Mouse (Mus musculus) R1 (cell line): Measurements from ENCODE around the gene Usp7.
A peak's percentile ranks its signal among the peaks of the same experiment; 100 is the strongest.
"Not testable (repeated sequence)": the region's sequence is repeated elsewhere in the genome, so short reads cannot be mapped to it uniquely, and the experiment has no call there.

ENCODE experiments used
- DNase-seq: peaks from one replicate; pipeline ENCODE4 v3.0.0-alpha.2; 2018; ENCODE audit warnings: low read depth, low spot score

Usp7 gene

DNA sequence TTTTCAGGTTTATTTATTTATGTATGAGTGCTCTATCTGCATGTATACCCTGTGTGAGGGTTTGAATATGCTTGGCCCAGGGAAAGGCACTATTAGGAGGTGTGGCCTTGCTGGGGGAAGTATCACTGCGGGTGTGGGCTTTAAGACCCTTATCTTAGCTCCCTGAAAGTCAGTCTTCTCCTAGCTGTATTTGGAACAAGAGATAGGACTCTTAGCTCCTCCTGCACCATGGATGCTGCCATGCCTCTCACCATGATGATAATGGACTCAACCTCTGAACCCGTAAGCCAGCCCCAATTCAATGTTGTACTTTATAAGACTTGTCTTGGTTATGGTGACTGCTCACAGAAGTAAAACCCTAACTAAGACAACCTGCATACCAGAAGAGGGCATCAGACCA lies 39.8 kb downstream of the Usp7 start:
- no peak for DNase-seq

DNA sequence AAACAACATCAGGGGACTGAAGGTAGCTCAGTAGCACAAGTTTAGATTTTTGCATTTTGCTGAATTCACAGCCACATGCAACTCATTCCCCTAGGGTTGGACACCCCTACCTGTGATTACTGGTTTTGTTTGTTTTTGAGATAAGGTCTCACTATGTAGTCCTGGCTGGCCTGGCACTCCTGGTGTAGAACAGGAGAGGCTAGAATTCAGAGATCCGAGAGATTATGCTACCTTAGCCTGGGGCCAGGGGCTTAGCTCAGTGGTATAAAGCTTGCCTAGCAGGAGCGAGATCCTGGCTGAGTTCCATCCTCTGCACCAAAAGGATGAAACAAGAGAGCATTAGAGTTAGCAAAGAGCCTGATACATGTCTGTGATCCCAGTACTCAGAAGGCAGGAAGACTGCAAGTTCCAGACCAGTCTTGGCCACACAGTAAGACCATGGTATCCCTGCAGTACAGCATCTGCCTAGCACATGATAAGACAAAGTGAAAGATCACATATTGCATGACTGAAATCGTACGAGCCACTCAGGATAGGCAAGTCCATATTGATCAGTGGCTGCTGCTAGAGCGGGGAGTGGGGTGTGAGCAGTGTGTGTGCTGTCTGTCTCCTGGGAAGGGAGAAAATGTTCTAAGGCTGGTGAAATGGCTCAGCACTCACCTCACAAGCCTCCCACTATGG lies 40.4 kb downstream of the Usp7 start:
- DNase-seq, result no peak

DNA sequence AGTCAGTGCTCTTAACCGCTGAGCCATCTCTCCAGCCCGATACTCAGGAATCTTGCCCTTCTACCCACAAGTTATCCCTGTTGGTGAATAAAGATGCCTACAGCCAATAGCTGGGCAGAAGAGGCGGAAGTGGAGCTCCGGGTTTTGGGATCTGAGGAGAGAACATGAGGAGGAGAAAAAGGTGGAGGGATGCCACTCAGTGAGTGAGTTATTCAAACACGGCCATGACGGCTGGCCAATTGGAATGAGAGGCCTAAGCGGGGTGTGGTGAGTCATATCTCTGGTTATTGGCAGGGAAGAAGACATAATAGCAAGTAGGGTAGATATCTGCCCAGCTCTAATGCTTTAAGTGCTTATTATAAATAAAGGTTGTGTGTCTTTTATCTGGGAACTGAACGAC lies 43.2 kb downstream of the Usp7 start:
- peak; percentile 43 for DNase-seq

DNA sequence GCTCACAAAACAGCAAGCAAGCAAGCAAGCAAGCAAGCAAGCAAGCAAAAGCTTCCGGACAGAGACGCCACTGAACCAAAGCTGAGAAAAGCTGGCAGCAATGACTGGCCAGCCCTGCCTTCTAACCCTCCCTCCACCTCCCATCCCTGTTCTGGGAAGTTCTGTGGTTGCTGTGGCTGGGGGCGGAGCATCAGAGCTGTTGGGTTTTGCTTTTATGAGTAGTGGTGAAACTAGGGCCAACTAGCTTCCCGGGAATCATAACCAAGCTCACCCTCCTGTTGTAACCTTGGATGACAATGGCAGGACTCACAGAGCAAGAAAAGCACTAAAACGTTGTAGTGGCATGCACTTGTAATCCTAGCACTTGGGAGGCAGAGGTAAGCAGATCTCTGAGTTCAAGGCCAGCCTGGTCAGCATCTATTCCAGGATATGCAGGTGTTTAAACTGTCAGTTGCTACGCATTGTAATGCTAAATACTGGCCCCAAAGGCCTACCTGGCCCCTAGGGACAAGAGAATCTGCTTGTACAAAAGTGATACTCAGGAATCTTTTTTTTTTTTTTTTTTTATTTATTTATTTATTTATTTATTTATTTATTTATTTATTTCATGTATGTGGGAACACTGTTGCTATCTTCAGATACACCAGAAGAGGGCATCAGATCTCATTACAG lies 43.8 kb downstream of the Usp7 start:
- DNase-seq, result peak; percentile 86

DNA sequence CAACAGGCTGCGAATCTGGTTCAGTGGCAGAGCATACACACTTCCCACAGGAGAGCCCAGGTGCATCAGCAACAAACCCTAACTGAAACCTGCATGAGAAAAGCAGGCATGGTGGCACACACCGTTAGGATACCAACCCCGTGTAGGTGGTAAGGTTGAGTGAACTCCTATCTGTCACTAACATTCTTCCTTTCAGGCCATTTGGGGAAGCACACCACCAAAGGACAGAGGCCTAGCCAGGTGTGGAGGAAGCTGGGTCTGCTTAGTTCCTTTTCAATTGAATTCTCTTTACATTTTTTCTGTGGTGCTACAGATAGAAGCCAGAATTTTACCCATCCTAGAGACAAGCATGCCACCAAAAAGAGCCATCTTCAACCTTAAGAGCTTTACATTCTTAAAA lies 44.3 kb downstream of the Usp7 start:
- DNase-seq, result no peak

DNA sequence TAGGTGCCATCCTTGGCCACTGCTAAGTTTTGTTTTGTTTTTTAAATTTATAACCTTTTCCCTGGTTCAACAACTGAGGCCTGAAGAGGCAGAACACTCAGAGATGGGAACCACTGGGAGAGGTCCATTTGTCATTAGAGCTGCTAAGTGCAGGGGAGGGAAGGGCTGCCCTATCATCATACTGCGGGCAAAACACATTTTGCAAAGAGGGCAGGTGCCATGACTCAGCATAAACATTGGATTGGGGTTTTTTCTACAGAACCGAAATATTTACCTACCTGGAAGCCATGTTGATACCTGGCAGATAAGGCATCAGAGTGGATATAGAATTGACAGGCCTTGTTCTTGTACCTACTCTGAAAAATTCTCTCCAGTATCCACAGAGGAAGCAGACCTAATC lies 45.6 kb downstream of the Usp7 start:
- no peak for DNase-seq

DNA sequence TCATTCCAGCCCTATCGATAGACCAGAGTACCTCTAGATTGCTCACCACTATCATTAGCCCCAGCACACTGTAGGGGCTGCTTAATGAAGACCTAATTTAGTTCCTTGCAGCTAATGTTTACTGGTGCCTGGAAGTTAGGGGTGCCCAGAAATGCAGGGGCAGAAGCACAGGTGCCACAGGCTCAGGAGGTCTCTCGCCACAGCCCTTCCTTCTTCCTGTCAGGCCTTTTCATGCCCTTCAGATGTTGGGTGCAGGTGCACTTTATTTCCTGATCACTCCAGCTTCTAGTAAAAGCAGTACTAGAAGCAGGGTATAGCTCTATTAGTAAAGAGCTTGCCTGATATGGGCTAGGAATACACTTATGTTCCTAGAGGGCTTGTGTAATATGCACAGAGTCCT lies 46.4 kb downstream of the Usp7 start:
- DNase-seq, result no peak

DNA sequence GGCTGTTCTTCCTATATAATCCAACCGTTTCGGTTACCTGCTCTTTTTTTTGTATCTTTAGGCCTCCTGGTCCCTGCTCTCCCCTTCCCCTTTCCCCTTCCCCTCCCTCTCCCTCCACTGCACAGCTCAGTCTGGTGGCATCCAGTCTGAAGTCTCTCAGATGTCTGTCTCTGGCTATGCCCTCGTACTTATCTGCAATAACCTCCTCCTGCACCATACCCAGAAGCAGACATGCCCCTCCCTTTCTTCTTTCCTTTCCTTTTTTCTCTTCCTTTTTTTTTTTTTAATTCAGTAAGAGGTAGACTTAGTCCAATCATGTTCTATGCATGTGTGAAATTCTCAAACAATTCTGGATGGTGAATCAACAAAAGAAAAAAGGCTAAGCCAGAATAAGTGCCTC lies 48.1 kb downstream of the Usp7 start:
- no peak for DNase-seq

DNA sequence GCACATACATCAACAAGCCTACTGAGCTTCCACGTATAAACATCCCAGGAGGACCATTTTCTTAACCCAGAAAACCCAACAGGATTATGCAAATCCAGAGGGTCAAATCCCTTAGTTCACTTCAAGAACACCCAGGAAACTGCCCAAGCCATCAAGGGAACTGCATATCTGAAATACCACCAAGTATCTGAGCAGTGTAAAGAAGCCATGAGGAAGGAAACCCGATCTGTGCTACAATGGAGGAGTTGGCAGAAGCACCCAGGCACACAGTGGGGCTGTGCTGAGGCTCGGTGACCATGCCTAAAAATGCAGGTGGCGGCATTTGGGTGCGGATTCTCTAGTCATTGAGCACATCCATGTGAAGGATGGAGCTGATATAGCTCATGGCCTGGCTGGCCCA lies 50.4 kb downstream of the Usp7 start:
- no peak for DNase-seq

DNA sequence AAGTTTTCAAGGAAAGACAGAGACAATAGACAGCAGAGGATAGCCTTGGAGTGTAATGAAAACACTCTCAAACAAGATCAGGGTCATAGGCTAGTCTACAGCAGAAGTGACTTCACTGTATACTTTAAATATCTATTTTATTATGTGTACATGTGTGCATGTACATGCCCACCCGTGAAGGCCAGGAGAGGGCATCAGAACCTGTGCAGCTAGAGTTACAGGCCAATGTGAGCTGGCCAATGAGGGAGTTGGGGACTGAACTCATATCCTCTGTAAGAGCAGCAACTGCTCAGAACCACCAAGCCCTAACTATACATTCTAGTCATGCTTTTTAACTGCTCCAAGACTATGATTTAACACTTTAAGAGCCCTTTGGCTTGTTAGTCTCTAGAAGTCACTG lies 51.0 kb downstream of the Usp7 start:
- DNase-seq, result no peak

DNA sequence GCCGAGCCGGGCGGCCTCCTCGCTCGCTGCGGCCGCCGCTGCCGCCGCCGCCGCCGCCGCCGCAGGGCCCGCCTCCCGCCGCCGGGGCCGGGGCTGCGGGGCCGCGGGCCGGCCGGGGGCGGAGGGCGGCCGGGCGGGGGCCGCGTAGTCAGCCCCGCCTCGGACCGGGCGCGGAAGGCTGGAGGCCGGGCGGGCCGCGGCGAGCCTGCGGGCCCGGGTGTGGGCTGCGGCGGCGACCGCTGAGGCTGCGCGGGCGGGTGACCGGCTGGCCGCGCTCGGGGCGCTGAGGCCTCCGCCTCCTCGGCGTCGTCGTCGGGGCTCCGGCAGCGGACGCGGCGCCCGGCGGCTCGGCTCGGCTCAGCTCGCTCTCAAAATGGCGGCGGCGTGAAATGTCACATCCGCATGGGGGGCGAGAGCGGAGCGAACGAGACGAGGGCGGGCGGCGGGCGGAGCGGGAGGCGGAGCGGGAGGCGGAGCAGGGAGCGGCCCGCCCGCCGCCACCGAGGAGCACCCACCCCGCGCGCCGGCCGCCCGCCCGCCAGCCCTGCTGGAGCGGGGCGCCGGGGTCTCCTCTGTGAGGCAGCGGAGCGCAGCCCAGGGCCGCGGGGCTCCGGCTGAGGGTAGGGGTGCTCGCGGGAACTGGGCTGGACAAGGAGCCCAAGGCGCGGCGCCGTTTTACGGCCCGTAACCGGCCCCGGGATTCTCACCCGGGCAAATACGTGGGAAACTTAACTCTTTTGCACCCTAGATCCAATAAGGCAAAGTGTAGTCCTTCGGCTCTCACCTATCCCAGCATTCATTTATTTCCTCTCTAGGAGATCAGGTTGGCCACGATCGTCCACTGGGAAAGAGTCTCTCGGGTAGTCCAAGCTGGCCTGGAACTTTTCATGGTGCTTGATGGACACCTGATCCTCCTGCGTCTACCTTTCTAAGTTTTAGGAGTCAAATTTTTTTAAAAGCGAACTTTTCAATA lies 53.3 kb downstream of the Usp7 start:
- DNase-seq, result peak; percentile 74

DNA sequence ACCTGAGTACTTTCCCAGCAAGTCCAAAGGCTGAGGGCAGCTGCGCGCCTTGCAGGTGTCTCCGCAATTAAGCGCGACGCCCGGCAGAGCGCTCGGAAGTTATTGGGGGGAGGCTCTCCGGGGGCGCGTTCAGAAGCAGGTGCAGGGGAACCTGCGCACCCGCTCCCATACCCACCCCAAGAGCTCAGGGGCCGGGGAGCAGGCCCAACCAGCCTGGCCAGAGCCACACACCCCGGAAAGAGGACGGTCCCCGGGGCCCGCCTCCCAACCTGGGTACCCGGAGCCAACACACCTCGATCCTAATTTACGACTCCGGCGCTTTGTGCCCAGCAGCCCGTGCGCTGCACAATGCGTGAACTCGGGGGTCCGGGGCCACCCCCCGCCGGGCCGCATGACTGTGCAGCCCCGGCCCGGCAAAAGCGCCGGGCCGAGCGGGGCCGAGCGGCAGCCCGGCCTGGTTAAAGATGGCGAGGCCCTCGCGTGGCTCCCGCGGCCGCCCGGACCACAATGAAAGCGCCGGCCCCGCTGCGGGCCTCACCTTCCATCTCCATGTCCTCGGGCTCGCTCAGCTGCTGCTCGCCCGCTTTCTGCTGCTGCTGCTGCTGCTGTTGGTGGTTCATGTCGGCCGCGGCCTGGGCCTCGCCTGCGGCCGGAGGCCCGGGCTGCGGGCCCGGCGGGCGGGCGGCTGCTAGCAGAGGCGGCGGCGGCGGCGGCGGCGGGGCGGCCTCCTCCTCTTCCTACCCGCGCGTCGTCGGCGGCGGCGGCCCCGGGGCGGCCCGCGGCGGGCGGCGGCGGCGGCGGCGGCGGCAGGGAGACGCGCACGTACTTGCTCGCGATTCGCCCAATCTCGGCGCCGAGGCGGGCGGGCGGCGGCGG lies 54.2 kb downstream of the Usp7 start:
- DNase-seq, result peak; percentile 43

DNA sequence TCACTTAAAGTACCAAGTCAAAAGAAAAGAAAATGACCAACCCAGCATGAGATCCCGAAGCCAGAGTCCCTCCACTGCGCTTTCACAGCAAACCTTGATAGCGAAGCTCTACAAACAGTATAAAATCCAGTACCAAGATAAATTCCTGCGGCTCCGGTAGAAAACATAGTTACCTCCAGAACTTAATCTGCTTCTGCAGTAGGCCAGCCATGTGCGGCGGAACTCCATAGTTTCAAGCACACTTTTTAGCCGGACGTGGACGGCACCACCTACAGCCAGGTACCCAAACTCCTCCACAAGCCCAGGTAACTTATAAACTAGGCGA lies 54.8 kb downstream of the Usp7 start:
- DNase-seq, result no peak

DNA sequence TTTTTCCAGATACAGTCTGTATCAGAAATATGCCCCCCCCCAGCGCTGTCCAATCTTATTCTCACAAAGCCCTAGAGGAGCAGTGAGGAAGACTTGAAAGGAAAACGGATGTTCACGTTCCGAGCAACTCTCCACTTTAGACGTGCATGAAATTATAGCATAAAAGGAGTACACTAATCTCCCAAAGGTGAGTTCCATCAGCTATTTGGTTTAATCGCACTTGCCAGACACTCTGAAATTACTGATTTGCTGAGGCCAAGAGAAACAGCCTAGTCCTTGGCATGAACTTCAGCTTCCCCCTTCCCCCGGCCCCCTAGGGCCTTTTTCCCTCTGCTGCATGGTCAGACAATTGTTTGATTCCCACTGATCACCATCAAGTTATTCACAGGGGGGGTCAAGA lies 55.4 kb downstream of the Usp7 start:
- DNase-seq, result no peak

DNA sequence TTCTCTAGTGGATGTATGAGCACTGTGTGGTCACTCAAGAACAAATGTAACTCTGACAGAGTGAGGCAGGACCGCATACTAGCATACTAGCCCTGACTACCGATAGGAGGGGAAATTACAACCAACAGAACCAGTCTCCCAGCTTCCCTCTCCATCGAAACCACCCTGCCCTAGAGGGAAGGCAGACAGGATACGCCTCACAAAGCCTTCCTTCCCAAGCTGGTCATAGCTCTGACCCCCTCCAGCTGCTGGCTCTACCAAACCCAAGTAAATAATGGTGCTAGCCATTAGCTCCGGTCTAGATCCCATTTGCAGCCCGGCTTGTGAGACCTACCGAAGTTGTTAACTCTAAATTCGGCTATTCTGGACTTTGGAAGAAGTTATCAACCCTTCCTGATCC lies 56.1 kb downstream of the Usp7 start:
- DNase-seq, result no peak

DNA sequence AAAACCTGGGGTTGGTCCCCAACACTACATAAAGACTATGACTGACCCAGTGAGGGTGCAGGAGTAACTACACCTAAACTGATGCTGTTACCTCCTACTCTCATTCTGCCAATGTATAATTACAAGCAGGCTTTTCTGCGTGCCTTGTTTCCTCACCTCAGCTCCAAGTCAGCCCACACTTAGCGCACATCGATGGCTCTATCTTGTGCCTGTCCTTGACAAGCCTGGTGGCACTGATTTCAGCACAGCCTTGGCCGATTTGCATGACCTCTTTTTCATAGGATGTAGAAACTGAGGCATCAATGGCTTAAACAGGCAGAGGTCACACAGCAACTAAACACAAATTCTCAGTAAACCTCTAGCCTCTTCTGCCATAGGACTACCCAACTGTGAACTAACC lies 57.4 kb downstream of the Usp7 start:
- DNase-seq, result no peak

DNA sequence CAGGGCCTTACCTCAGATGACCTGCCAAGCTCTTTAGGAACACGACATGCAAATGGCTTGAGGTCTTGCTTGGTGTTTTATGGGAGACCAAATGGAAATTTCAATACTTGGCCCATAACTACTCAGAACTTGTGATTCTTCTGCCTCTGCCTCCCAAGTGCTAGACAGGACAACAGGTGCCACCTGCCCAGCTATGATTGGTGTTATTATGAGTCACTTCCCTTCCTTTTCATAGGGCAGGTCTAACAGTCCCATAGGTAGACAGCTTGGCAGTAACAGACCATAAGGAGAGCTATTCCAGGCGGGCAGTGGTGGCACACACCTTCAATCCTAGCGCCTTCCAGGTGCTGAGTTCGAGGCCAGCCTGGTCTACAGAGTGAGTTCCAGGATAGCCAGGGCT lies 58.5 kb downstream of the Usp7 start:
- no peak for DNase-seq

DNA sequence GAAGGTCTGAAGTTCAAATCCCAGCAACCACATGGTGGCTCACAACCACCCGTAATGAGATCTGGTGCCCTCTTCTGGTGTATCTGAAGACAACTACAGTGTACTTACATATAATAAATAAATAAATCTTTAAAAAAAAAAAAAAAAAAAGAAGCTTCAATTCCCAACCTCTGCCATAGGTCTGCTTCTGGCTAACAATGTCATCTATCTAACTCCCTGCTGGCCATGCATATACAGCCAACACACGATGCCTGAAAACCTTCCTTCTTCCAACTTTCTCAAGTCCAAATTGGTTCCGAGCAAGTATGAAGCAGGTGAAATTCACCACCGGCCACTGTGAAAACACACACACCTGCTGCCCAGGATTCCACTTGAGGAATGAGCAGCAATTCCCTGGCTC lies 59.7 kb downstream of the Usp7 start:
- DNase-seq, result not testable (repeated sequence)

DNA sequence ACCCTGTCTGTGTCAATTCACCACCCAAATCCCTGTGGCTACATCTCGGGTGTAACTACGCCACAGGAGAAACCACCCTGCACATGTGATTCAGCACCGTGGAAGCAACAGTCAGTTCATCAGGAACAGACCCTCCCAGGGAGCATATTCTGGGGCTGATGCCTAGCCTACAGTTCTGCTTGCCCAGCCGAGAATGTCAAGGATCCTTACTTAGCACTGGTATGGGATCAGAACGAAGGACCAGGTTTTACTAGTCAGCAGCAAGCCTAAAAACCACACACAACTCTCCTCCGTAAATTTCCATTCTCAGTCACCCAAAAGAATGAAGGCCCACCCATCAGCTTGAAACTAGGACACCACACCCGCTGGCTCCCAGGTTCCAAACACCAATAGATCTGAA lies 60.5 kb downstream of the Usp7 start:
- DNase-seq, result no peak

DNA sequence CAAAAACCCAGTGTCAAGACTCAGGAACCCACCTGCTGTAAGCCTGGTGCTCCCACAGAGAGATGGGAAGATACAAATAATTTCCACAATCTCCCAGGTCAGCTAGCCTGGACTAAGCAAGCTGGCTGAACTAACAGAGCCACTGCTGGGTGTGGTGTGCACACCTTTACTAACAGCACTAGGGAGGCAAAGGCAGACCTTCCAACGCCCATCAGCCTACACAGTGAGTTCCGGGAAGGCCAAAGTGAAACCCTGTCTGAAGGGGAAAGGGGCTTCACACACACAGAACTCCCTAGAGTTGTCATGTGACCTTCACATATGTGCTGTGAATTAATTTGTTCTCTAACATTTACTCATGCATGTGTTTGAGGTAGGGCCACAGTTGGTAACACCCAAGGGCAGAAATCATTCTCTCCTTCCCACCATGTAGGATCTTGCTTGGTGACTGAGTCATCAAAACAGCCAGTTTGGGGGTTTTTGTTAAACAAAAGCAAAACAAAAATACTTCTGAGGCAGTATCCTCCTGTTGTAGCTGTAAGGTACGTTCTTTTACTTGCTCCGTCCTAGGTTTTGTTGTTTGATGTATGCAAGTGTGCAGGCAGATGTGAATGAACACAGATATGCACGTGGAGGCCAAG lies 63.9 kb downstream of the Usp7 start:
- no peak for DNase-seq

DNA sequence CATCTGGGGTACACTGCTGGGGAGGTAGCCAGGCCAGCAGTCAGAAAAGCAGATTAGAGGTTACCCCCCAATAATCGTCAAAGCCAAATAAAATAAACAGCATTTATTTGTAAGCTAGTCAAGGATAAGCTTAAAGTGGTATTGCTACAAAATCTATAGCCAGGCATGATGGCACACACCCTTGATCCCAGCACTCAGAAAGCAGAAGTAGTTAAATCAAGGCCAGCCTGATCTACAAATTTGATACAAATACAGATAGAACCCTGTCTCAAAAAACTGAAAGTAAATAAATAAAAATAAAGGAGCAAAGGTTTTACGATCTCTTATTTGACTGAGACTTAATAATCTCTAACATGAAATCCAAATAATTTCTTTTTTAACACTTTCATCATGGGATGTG lies 66.3 kb downstream of the Usp7 start:
- DNase-seq, result no peak
